Mouse (Mus musculus): Measurements from ENCODE around the gene Ctss.

GRCm38 (mm10) chr3:95531025-95531424 is 4.4 kb downstream of the Ctss start:
- no peak for TF ChIP-seq MYOG (IDR thresholded peaks at IDR 0.05; ENCODE audit: control insufficient read depth in 1 of 3, insufficient read depth in 1 of 3, insufficient read length in 2 of 3, low read depth in 2 of 3)
- no peak for TF ChIP-seq POLR2A (IDR thresholded peaks at IDR 0.05; ENCODE audit: insufficient read length, low read depth)
- TF ChIP-seq POLR2AphosphoS2 (IDR thresholded peaks at IDR 0.05; ENCODE audit: insufficient read length, low read depth) = no peak
- no peak for TF ChIP-seq CEBPB (IDR thresholded peaks at IDR 0.05; ENCODE audit: insufficient read depth, poor library complexity, severe bottlenecking)
- TF ChIP-seq USF1 (IDR thresholded peaks at IDR 0.05; ENCODE audit: low read depth) = no peak
- TF ChIP-seq MAX (IDR thresholded peaks at IDR 0.05; ENCODE audit: low read depth) = no peak
- no peak for TF ChIP-seq TCF12 (IDR thresholded peaks at IDR 0.05; ENCODE audit: insufficient read depth, poor library complexity, severe bottlenecking)
- TF ChIP-seq E2F4 (IDR thresholded peaks at IDR 0.05; ENCODE audit: insufficient read depth) = no peak
- TF ChIP-seq MYOD1 (IDR thresholded peaks at IDR 0.05; ENCODE audit: control insufficient read depth in 1 of 3, insufficient read length in 2 of 3, low read depth in 2 of 3) = no peak
- TF ChIP-seq TCF3 (IDR thresholded peaks at IDR 0.05; ENCODE audit: insufficient read length, low read depth) = no peak
- no peak for TF ChIP-seq SRF (IDR thresholded peaks at IDR 0.05; ENCODE audit: control insufficient read depth, insufficient read length, low read depth)
